Comparison of ENCODE assay signal across 8 mouse cellular contexts in genomic region chr9:21367357-21368111, GRCm38 (mm10). TPM values are rescaled to one million over a fixed set of nuclear protein-coding genes. Genes with fewer than 3 reads are reported as not detected.
A peak's percentile ranks its signal among the peaks of the same experiment; 100 is the strongest.
DNase-seq lines count a peak whose midpoint lies in the region; ATAC-seq and TF ChIP-seq lines count a peak whose summit lies in the region.

Gene Ilf3, plus strand, starts transcription at chr9:21367871.

- H3K4me2 ChIP-seq in heart, embryonic 11.5 days = peak within 1 kb of the TSS; percentile 84
- H3K4me2 ChIP-seq in kidney, embryonic 16.5 days (replicated peaks; ENCODE audit: low read depth, low read length) = peak within 1 kb of the TSS; percentile 74
- H3K4me2 ChIP-seq in myocyte (ENCODE audit: low read depth) = peak within 1 kb of the TSS; percentile 96

- no peaks in the 10 kb centered on the region for H3K27me3 ChIP-seq in C2C12 (ENCODE audit: control insufficient read depth, insufficient read depth, insufficient read length)
- H3K27me3 ChIP-seq in erythroblast, embryonic 14.5 days (ENCODE audit: control insufficient read depth) = peaks cover 5% of the 10 kb centered on the region
- H3K27me3 ChIP-seq in heart, embryonic 11.5 days (ENCODE audit: control insufficient read depth, insufficient read depth, low read length) = 0 out of 2 replicates have a peak, but pooled peaks cover 4% of the 10 kb centered on the region
- no peaks in the 10 kb centered on the region for H3K27me3 ChIP-seq in kidney, embryonic 16.5 days (ENCODE audit: insufficient read depth, low read length)
- H3K27me3 ChIP-seq in liver, adult 2 months (ENCODE audit: control insufficient read depth, insufficient read depth, low read length) = no peaks in the 10 kb centered on the region
- no peaks in the 10 kb centered on the region for H3K27me3 ChIP-seq in myocyte (ENCODE audit: control insufficient read depth, insufficient read depth, insufficient read length)
- no peaks in the 10 kb centered on the region for H3K27me3 ChIP-seq in splenic B cell, adult 2 months (ENCODE audit: control insufficient read depth, insufficient read depth, low read length, poor library complexity, severe bottlenecking)

- H3ac ChIP-seq in C2C12 (ENCODE audit: control insufficient read depth, insufficient read length, low read depth) (peak within 1 kb of the TSS; percentile 83), myocyte (ENCODE audit: control insufficient read depth, insufficient read length) (peak within 1 kb of the TSS; percentile 97)

- ATAC-seq in heart, embryonic 11.5 days (replicated peaks; ENCODE audit: insufficient number of reproducible peaks, low FRiP score, low TSS enrichment) = peak; percentile 91
- ATAC-seq in kidney, embryonic 16.5 days (ENCODE audit: low FRiP score, low TSS enrichment) = peak; percentile 90

- H3K36me3 ChIP-seq in C2C12 (ENCODE audit: control insufficient read depth, insufficient read depth) (peaks cover 13% of the 10 kb centered on the region), myocyte (ENCODE audit: control insufficient read depth, insufficient read depth) (no peaks in the 10 kb centered on the region)
- H3K36me3 ChIP-seq in erythroblast, embryonic 14.5 days (ENCODE audit: control insufficient read depth) = peaks cover 11% of the 10 kb centered on the region
- H3K36me3 ChIP-seq in heart, embryonic 11.5 days (ENCODE audit: control insufficient read depth, insufficient read depth, low read length) = no peaks in the 10 kb centered on the region; the same call in 1 of the 2 replicates
- H3K36me3 ChIP-seq in kidney, embryonic 16.5 days (ENCODE audit: insufficient read depth, low read length) = peaks cover 10% of the 10 kb centered on the region
- no peaks in the 10 kb centered on the region for H3K36me3 ChIP-seq in liver, adult 2 months (ENCODE audit: control insufficient read depth, insufficient read depth, low read length)
- peaks cover 2% of the 10 kb centered on the region for H3K36me3 ChIP-seq in splenic B cell, adult 2 months (ENCODE audit: control insufficient read depth, insufficient read depth, low read length, poor library complexity, severe bottlenecking)

- under 1% methylated on average over 61 of the region's 66 CpGs for WGBS in heart, embryonic 11.5 days (ENCODE audit: insufficient replicate concordance)
- WGBS in kidney, embryonic 16.5 days = under 1% methylated on average over 61 of the region's 66 CpGs
- 1% methylated on average over 66 of the region's 66 CpGs for WGBS in liver, adult 2 months

- peak within 1 kb of the TSS; percentile 93 for H3K9ac ChIP-seq in heart, embryonic 11.5 days (ENCODE audit: low read depth, low read length)
- H3K9ac ChIP-seq in kidney, embryonic 16.5 days (replicated peaks; ENCODE audit: low read length) = peak within 1 kb of the TSS; percentile 77
- peak within 1 kb of the TSS; percentile 83 for H3K9ac ChIP-seq in liver, adult 2 months (ENCODE audit: low read depth, low read length)

- peak within 1 kb of the TSS; percentile 85 for H3K4me3 ChIP-seq in C2C12 (ENCODE audit: insufficient read depth, poor library complexity, severe bottlenecking)
- H3K4me3 ChIP-seq in erythroblast, embryonic 14.5 days (replicated peaks) = peak within 1 kb of the TSS; percentile 77
- H3K4me3 ChIP-seq in heart, embryonic 11.5 days (ENCODE audit: low read depth, low read length) = peak within 1 kb of the TSS; percentile 63
- H3K4me3 ChIP-seq in kidney, embryonic 16.5 days (ENCODE audit: low read length) = peak within 1 kb of the TSS; percentile 92
- peak within 1 kb of the TSS; percentile 98 for H3K4me3 ChIP-seq in liver, adult 2 months (ENCODE audit: insufficient read depth, low read depth, low read length)
- H3K4me3 ChIP-seq in myocyte = peak within 1 kb of the TSS; percentile 97

- peaks cover 40% of the 10 kb centered on the region for H3K79me3 ChIP-seq in C2C12 (ENCODE audit: low read depth)

- TF ChIP-seq POLR2A in brain, embryonic 14.5 days (IDR thresholded peaks at IDR 0.05; ENCODE audit: borderline replicate concordance, extremely low read depth, insufficient read depth, insufficient read length, poor library complexity, severe bottlenecking) = peak; percentile 51
- TF ChIP-seq POLR2A in liver, adult 2 months (IDR thresholded peaks at IDR 0.05; ENCODE audit: extremely low read depth, insufficient read depth, low read length) = 0 out of 2 replicates have a peak, but pooled peaks have one; percentile 25
- TF ChIP-seq POLR2A in myocyte (IDR thresholded peaks at IDR 0.05; ENCODE audit: insufficient read length, low read depth) = peak; percentile 77

- no peak for TF ChIP-seq CTCF in C2C12 (IDR thresholded peaks at IDR 0.05; ENCODE audit: control insufficient read depth, insufficient read depth, insufficient read length)
- TF ChIP-seq CTCF in brain, embryonic 14.5 days (IDR thresholded peaks at IDR 0.05; ENCODE audit: borderline replicate concordance, extremely low read depth, insufficient read depth, insufficient read length) = no peak
- no peak for TF ChIP-seq CTCF in liver, adult 2 months (IDR thresholded peaks at IDR 0.05; ENCODE audit: low read depth, low read length)

- H3K79me2 ChIP-seq in C2C12 (ENCODE audit: control insufficient read depth, insufficient read depth) = peaks cover 47% of the 10 kb centered on the region
- peaks cover 21% of the 10 kb centered on the region; the same call in 1 of the 2 replicates for H3K79me2 ChIP-seq in liver, adult 2 months (ENCODE audit: control insufficient read depth, insufficient read depth, low read length)
- peaks cover 45% of the 10 kb centered on the region for H3K79me2 ChIP-seq in myocyte (ENCODE audit: control insufficient read depth, insufficient read depth)

- H3K27ac ChIP-seq in heart, embryonic 11.5 days (ENCODE audit: low read depth, low read length) = peak within 1 kb of the TSS; percentile 92
- H3K27ac ChIP-seq in kidney, embryonic 16.5 days (ENCODE audit: low read length) = peak within 1 kb of the TSS; percentile 93
- peak within 1 kb of the TSS; percentile 22 for H3K27ac ChIP-seq in liver, adult 2 months (replicated peaks; ENCODE audit: insufficient read depth, low read depth, low read length)

- peaks cover 38% of the 10 kb centered on the region for H3K4me1 ChIP-seq in erythroblast, embryonic 14.5 days (ENCODE audit: control insufficient read depth)
- 0 out of 2 replicates have a peak, but pooled peaks cover 5% of the 10 kb centered on the region for H3K4me1 ChIP-seq in heart, embryonic 11.5 days (ENCODE audit: control insufficient read depth, insufficient read depth, low read length)
- peaks cover 21% of the 10 kb centered on the region for H3K4me1 ChIP-seq in kidney, embryonic 16.5 days (ENCODE audit: insufficient read depth, low read length)
- H3K4me1 ChIP-seq in liver, adult 2 months (ENCODE audit: control insufficient read depth, insufficient read depth, low read length) = peaks cover 6% of the 10 kb centered on the region

- H3K9me3 ChIP-seq in erythroblast, embryonic 14.5 days (ENCODE audit: control insufficient read depth, low read length) = no peaks in the 10 kb centered on the region
- no peaks in the 10 kb centered on the region for H3K9me3 ChIP-seq in heart, embryonic 11.5 days (replicated peaks; ENCODE audit: control insufficient read depth, low read length)
- no peaks in the 10 kb centered on the region for H3K9me3 ChIP-seq in kidney, embryonic 16.5 days (ENCODE audit: low read length)

- peak; percentile 100 for DNase-seq in brain, embryonic 14.5 days (ENCODE audit: low read depth)
- DNase-seq in liver, adult 2 months (ENCODE audit: extremely low read depth, low read depth, low spot score) = peak; percentile 99
- DNase-seq in splenic B cell, adult 2 months (ENCODE audit: low read depth, low spot score) = peak; percentile 100

TF ChIP-seq in C2C12, 6 proteins besides CTCF, POLR2A, EP300 and RAD21:
- no peak for TF ChIP-seq FOSL1 (IDR thresholded peaks at IDR 0.05; ENCODE audit: insufficient read depth, low read length, poor library complexity, severe bottlenecking)
- TF ChIP-seq CEBPB (IDR thresholded peaks at IDR 0.05; ENCODE audit: low read depth) = no peak
- TF ChIP-seq USF1 (IDR thresholded peaks at IDR 0.05; ENCODE audit: low read depth) = peak; percentile 98
- peak; percentile 43 for TF ChIP-seq MAX (IDR thresholded peaks at IDR 0.05)
- TF ChIP-seq MYOG (IDR thresholded peaks at IDR 0.05; ENCODE audit: control insufficient read depth, extremely low read depth, insufficient read length) = no peak
- TF ChIP-seq MYOD1 (IDR thresholded peaks at IDR 0.05; ENCODE audit: control insufficient read depth, insufficient read length, low read depth) = no peak

TF ChIP-seq in myocyte, 11 proteins besides CTCF, POLR2A, EP300 and RAD21:
- TF ChIP-seq MYOD1 (IDR thresholded peaks at IDR 0.05; ENCODE audit: control insufficient read depth in 1 of 3, insufficient read length in 2 of 3, low read depth in 2 of 3) = no peak
- TF ChIP-seq CEBPB (IDR thresholded peaks at IDR 0.05; ENCODE audit: insufficient read depth, poor library complexity, severe bottlenecking) = peak; percentile 22; the same call in 1 of the 2 replicates
- peak; percentile 96 for TF ChIP-seq USF1 (IDR thresholded peaks at IDR 0.05; ENCODE audit: low read depth)
- TF ChIP-seq E2F4 (IDR thresholded peaks at IDR 0.05; ENCODE audit: insufficient read depth) = peak; percentile 62
- TF ChIP-seq POLR2AphosphoS2 (IDR thresholded peaks at IDR 0.05; ENCODE audit: insufficient read length, low read depth) = peak; percentile 70
- no peak for TF ChIP-seq TCF12 (IDR thresholded peaks at IDR 0.05; ENCODE audit: insufficient read depth, poor library complexity, severe bottlenecking)
- TF ChIP-seq MYOG (IDR thresholded peaks at IDR 0.05; ENCODE audit: control insufficient read depth in 1 of 3, insufficient read depth in 1 of 3, insufficient read length in 2 of 3, low read depth in 2 of 3) = no peak
- no peak for TF ChIP-seq MAX (IDR thresholded peaks at IDR 0.05; ENCODE audit: low read depth)
- TF ChIP-seq TCF3 (IDR thresholded peaks at IDR 0.05; ENCODE audit: insufficient read length, low read depth) = no peak
- peak; percentile 60 for TF ChIP-seq SRF (IDR thresholded peaks at IDR 0.05; ENCODE audit: control insufficient read depth, insufficient read length, low read depth)
- TF ChIP-seq REST (IDR thresholded peaks at IDR 0.05; ENCODE audit: insufficient read depth, insufficient read length) = no peak

RNA-seq across cellular contexts. Expression of gene Ilf3, which starts in this region (rescaled TPM):
- polyA plus RNA-seq in C2C12 (2012; fragmentation: generic; extraction: Trizol) = 66.6 TPM
- polyA plus RNA-seq in brain, embryonic 14.5 days (2012; rRNA removed) = 202 and 216 TPM in 2 replicates
- polyA plus RNA-seq in erythroblast, embryonic 14.5 days (2012) = 4.7 and 5.2 TPM in 2 replicates
- polyA plus RNA-seq in heart, embryonic 11.5 days (2014; fragmentation: Nextera tagmentation; extraction: Ambion mirVana) = 120 and 138 TPM in 2 replicates
- 208 and 220 TPM in 2 replicates for polyA plus RNA-seq in kidney, embryonic 16.5 days (2015; fragmentation: Nextera tagmentation; extraction: Ambion mirVana)
- 9.5 and 13.0 TPM in 2 replicates for total RNA-seq in liver, adult 2 months (2014; rRNA removed)
- polyA plus RNA-seq in liver, adult 2 months (2012; rRNA removed) = 9.1 and 13.5 TPM in 2 replicates
- 56.6 TPM for polyA plus RNA-seq in myocyte (2012; fragmentation: generic; extraction: Trizol)

Comparison
In these comparisons a context has a peak if more than half of its experiments do, and no peak if none do; other contexts are left out.
1. Peak in every context shown above with its lines: DNase-seq, ATAC-seq, H3K4me3 ChIP-seq and H3K27ac ChIP-seq.
2. POLR2A ChIP-seq: peak in every context shown above with its lines; median percentile 77 in myocyte; 51 in brain, embryonic 14.5 days; 25 in liver, adult 2 months.
3. H3K27ac ChIP-seq: peak in every context shown above with its lines; median percentile 93 in kidney, embryonic 16.5 days; 92 in heart, embryonic 11.5 days; 22 in liver, adult 2 months.